Mouse (Mus musculus): ENCODE results near the gene Pitpnc1.
"Not testable (repeated sequence)": the region's sequence is repeated elsewhere in the genome, so short reads cannot be mapped to it uniquely, and the experiment has no call there.

DNA sequence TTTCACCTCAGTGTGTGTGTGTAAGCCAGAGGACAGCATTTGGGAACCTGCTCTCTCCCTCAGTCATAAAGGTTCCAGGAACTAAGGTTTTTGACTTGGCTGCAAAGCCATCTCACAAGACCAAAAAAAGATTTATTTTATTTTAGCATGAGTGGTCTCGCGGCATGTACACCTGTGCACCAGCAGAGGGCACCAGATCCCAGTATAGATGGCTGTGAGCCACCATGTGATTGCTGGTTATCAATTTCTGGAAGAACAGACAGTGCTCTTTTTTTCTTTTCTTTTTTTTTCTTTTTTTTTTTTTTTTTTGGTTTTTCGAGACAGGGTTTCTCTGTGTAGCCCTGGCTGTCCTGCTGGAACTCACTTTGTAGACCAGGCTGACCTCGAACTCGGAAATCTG lies 41.5 kb upstream of the Pitpnc1 start:
- TF ChIP-seq CTCF (IDR thresholded peaks at IDR 0.05; ENCODE audit: borderline replicate concordance, insufficient read depth, low read depth, low read length): peak; percentile 84
- not testable (repeated sequence) for TF ChIP-seq POLR2A (IDR thresholded peaks at IDR 0.05; ENCODE audit: borderline replicate concordance, insufficient read depth, low read length)
